Mouse (Mus musculus): ENCODE results near the gene Ubqlnl.
A peak's percentile ranks its signal among the peaks of the same experiment; 100 is the strongest.

Gene Ubqlnl

GRCm38 (mm10) chr7:104150456-104150855 lies at the start of gene Ubqlnl:
TSS of gene Ubqlnl (minus strand) at chr7:104150556.
- no peak for DNase-seq (ENCODE audit: low spot score)

GRCm38 (mm10) chr7:104199822-104200221 lies 49.5 kb upstream of the Ubqlnl start:
- DNase-seq (ENCODE audit: low spot score): peak; percentile 12

- DNase-seq (ENCODE audit: low spot score): no peak
Measured at GRCm38 (mm10) chr7:104195885-104196284, 45.5 kb upstream of the Ubqlnl start, which contains the start of gene Olfr649. TSS of gene Olfr649 (minus strand) at chr7:104195985.

GRCm38 (mm10) chr7:104191275-104191674 lies 40.9 kb upstream of the Ubqlnl start:
- DNase-seq (ENCODE audit: low spot score): no peak

- DNase-seq (ENCODE audit: low spot score): no peak
Measured at GRCm38 (mm10) chr7:104183292-104183691, 32.9 kb upstream of the Ubqlnl start, which contains the start of gene Olfr648. TSS of gene Olfr648 (minus strand) at chr7:104183392.

GRCm38 (mm10) chr7:104179074-104179473 lies 28.7 kb upstream of the Ubqlnl start:
- DNase-seq (ENCODE audit: low spot score): no peak

DNA sequence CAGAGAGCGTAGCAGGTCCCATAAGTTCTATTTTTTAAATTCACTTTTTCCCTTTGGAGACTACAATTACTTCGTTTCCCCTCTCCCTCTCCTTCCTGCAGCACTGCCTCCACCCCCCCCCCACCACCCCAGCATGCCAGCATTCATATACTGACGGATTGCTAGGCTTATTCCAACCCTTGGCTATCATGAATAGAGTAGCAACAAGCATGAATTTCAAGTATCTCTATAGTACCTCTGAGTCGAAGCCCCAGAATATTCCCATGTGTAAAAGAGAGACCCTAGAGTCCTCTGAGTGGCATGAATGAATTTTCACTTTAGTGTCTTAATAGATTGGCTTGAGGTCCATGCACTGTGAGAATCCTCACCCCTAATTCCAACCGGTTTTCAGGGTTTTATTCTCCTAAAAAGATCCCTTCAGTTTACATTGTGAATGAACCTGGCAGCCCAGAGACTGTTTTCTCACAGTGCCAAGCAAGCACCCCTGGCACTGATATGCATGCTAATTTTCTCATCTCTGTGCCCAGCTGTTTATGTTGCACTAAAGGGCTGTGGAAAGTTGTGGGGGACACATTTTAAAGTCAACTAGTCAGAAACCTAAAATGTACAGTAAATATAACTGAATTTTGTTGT lies 28.2 kb upstream of the Ubqlnl start:
- DNase-seq (ENCODE audit: low spot score): no peak

GRCm38 (mm10) chr7:104175085-104175484 lies 24.7 kb upstream of the Ubqlnl start:
- no peak for DNase-seq (ENCODE audit: low spot score)

DNA sequence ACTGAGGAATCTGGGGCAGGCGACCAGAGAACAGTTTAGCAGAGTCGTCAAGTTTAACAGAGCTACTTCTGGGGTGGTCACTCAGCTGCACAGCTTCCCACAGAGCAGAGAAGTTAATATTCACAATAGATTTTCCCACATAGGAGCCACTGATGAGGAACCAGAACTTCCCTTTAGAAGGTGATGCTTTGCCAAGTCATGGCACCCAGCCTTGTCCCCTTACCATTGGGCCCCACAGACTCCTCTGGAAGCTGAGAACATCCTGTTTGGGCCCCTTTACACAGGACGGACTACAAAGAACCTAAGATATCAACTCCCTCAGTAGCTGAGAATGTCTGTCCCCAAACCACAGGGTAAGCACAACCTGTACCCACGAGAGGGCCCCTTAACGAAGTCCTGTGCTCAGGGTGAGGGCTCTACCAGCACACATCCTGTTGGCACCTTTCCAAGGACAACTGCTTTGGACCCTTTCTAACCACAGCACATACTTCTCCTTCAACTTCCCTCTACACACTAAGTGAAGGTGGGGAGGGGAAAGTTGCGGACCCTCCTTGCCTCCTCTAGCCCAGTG lies 19.4 kb upstream of the Ubqlnl start:
- DNase-seq (ENCODE audit: low spot score): no peak

GRCm38 (mm10) chr7:104167105-104167504 lies 16.7 kb upstream of the Ubqlnl start:
- DNase-seq (ENCODE audit: low spot score): no peak

DNA sequence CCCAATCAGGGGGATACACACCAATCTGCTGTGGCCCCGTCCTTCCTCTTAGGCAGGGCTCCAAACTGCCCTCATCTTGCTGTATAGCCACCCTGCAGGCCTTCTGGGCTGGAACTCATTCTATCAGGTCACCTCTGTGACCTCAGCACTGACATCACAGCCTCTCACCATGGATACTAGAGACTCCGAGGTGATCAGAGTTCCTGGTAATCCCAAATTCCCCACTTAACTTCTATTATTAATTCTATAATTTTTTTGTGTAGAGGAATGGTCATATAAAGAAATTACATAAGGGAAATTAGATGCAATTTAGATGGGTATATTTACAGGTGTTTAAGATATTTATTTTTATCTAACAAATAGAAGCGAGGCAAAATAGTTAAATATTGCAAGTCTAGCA lies 7.2 kb downstream of the Ubqlnl start, which contains the start of gene Ubqln3:
TSS of gene Ubqln3 (minus strand) at position 101 of the 400 bp plus-strand sequence.
- DNase-seq (ENCODE audit: low spot score): no peak

DNA sequence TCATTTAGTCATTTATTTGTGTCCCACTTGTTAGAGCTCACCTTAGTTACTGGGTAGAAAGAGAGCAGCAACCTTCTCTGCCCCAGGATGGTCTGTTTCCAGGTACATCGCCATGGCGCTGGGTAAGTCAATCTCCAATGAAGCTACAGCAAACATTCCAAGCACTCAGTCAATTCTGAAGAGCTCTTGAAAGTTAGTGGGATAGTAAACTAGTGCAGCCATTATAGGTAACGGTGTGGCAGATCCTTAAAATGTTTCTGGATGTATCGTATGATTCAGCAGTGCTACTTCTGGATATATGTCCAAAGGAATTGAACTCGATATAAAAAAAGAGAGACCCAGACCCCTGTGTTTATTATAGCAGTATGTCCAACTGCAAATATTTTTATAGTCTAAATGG lies 13.1 kb downstream of the Ubqlnl start, which contains the start of gene Olfr643:
TSS of gene Olfr643 (minus strand) at position 101 of the 400 bp plus-strand sequence.
- no peak for DNase-seq (ENCODE audit: low spot score)

GRCm38 (mm10) chr7:104129726-104130125 lies 20.6 kb downstream of the Ubqlnl start, which contains the start of gene Ubqln5:
TSS of gene Ubqln5 (minus strand) at chr7:104129826.
- DNase-seq (ENCODE audit: low spot score): no peak

GRCm38 (mm10) chr7:104104757-104104972 lies 45.7 kb downstream of the Ubqlnl start, which contains the start of gene Olfr646:
TSS of gene Olfr646 (plus strand) at chr7:104104873.
- DNase-seq (ENCODE audit: low spot score): no peak

- DNase-seq (ENCODE audit: low spot score): no peak
Measured at GRCm38 (mm10) chr7:104103913-104104756, 46.2 kb downstream of the Ubqlnl start.

All from ovary, adult 18-20 months (tissue).